Mouse (Mus musculus) monocyte, adult 2 months (primary cell): Measurements from ENCODE around the gene Dcaf8.

Experiments
- DNase-seq, 2 experiments: peaks; one replicate each; pipeline ENCODE4 v3.0.0; 2022; ENCODE audit warnings: low spot score in 2 of 2, low read depth in 1 of 2

The Dcaf8 gene

GRCm38 (mm10) chr1:172148279-172148954, 533 bp downstream of the Dcaf8 start:
- peak in 1 of 2 experiments; percentile 39 for DNase-seq

- DNase-seq = no peak
Observed at GRCm38 (mm10) chr1:172148955-172149815, 1.3 kb downstream of the Dcaf8 start.

DNA sequence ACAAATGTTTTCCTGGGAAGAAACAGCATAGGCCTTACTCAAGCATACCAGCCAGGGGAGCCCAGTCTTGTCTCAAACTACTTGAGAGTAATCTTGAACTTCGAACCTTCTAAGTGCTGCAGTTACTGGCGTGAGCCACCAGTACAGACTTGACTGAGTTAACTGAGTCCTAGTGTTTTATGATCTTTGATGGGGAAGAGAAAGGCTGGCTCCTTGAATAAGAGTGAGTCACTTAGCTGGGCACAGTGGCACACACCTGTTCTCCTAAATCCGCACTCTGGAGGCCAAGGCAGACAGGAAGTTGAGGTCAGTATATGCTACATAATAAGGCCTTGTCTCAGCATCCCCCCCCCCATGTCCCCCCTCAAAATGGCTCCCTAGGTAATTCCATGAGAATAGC, 6.7 kb downstream of the Dcaf8 start:
- no peak for DNase-seq

DNA sequence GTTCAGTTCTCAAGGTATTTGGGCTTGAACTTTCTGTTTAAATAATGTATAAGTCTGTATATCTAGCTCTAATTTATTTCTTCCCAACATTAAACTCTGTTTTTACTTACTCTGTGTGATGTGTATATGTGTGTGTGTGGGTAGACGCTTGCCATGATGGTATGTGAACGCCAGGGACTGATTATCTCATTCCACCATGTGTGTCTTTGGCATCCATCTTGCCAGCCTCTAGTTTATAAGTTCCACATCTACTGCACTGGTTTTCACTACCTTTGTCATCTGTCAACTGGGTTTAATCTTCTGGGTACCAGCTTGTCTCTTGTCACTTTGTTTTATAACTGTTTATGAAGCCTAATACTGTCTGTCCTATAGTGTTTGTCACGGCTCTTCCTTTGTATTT, 7.6 kb downstream of the Dcaf8 start:
- DNase-seq = no peak

DNA sequence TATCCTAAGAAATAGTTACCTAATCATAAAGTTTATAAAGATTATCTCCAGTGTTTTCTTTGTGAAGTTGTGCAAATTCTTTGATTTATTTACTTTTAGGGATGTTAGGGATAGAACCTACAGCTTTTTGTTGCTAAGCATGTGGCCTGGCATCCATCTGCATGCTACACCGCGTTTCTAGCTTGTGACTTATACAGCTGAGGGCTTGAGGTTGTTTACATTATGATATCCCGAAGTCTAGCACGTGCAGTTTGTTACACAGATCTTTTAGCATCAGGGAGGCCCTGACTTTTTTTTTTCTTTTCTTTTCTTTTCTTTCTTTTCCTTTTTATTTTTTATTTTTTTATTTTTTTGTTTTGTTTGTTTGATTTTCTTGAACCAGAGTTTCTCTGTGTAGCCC, 12.1 kb downstream of the Dcaf8 start:
- DNase-seq = no peak

DNA sequence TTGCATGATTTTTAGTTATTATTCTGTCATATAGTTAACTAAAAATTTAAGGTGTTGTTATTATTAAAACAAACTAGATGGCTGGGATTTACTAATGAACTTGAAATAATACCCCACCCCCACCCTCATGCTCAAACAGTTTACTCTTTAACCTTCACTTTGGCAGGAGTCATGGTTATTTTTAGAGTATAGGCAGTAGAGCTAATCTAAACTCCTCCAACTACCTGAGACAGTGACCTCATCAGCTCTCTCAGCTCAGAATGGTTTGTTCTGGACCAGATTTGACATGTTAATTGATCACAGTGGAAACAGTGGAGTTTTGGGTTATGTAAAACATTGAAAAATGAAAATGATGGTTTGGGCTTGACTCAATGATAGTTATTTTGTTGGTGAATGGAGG, 12.6 kb downstream of the Dcaf8 start:
- DNase-seq = no peak

DNA sequence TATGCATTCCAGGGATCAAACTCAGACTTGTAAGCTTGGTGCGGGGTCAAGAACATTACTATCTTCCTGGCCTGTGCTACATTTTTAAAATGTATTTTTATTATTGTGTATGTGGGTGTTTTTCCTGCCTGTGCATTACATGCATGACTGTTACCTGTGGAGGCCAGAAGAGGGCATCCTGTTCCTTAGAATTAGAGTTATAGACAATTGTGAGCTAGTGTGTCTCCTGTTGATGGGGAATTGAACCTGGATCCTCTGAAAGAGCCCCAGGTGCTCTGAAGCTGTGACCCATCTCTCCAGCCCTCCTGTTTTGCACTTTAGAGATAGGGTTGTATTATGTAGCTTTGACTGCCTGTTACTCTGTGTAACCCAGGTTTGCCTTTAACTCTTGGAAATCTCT, 14.1 kb downstream of the Dcaf8 start:
- no peak for DNase-seq

- no peak for DNase-seq
Observed at GRCm38 (mm10) chr1:172162959-172163358, 15.1 kb downstream of the Dcaf8 start.

DNA sequence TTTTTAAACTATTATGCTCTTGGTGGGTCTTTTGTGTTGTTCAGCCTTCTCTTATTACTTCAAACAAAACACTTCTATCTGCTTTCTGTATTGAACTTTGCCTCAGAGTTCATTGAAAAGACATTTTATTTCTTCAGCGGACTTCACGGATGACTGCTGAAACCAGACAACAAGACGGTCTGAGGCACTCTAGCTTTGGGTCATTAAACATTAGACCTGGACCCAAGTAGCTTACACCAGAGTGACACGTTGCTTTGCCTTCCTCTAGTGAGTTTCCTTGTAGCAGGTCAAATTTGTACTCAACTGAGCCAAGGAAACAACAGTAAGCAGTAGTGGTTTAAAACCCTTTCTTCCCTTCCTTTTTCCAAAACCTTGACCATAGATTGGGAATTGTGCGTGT, 20.0 kb downstream of the Dcaf8 start:
- DNase-seq = no peak

GRCm38 (mm10) chr1:172169809-172170208, 21.9 kb downstream of the Dcaf8 start:
- DNase-seq = no peak

- no peak for DNase-seq
Observed at GRCm38 (mm10) chr1:172172381-172172780, 24.5 kb downstream of the Dcaf8 start.

DNA sequence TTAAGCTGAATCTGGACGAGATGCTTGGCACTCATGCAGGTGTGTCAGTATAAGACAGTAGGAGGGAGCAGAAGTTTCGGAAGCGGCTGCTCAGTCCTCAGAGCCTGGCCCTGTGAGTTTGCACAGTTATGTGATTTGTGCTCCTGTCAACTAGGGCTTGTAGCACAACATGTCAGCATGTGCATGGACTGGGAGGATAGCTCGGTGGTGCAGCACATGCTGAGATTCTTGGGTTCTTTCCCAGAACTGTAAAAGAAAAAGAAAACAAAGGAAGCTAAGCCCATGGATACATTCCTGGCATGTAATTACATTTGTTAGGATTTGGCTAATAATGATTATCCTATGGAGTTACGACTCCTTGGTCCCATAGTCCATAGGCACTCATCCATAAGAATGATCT, 25.3 kb downstream of the Dcaf8 start:
- DNase-seq = no peak

DNA sequence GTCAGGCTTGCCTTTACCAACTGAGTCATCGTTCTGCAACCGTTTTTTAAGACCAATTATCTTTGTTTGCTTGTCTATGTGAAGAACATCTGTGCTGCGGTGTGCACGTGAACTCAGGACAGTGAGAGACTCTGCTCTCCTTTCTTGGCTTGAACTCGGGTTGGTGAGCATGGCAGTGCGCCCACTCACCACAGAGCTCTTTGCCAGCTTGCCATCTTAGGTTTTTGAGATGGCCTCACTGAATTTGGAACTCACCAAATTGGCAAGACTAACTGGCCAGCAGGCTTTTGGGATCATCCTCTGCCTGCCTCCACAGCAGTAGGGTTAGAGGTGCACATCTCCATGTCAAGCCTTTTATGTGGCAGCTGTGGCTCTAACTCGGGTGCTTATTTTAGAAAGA, 29.9 kb downstream of the Dcaf8 start:
- no peak for DNase-seq

- DNase-seq = no peak
Observed at GRCm38 (mm10) chr1:172179102-172179501, 31.2 kb downstream of the Dcaf8 start.

DNA sequence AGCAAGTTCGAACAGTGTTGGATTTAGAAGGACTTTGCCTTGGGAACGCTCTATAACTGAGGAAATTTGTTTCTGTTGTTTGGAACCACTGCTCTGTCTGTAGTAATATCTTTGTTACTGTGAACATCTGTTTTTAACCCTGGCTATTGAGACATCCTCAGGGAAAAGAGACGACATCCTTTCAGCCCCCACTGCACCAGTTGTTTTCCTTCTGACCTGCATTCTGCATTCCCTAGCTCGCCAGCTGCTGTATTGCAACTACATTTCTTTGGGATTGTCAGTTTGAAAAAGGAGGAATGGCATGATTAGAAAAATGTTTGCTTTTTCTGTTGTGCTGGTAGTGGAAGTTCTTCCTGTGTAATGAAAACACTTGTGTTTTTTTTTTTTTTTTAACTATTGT, 33.0 kb downstream of the Dcaf8 start:
- no peak for DNase-seq

- no peak for DNase-seq
Observed at GRCm38 (mm10) chr1:172181777-172182176, 33.9 kb downstream of the Dcaf8 start.

- DNase-seq = no peak
Observed at GRCm38 (mm10) chr1:172183056-172183455, 35.2 kb downstream of the Dcaf8 start.

DNA sequence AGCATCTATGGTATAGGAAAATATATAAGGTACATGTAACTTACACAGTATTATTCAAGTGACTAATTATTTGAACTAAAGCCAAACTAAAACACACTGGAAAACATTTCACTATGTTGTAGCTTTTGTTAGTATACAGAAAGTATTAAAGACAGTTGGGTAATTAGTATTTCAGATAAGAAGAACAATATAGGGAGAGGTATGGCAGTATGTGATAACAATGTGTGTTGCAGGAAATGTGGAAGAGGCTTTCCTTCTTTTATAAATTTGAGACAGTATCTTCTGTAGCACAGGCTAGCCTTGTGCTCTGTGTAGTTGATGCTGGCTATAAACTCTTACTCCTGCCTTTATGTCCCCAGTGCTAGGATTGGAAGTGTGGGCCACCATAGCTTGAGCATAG, 36.0 kb downstream of the Dcaf8 start:
- no peak for DNase-seq

DNA sequence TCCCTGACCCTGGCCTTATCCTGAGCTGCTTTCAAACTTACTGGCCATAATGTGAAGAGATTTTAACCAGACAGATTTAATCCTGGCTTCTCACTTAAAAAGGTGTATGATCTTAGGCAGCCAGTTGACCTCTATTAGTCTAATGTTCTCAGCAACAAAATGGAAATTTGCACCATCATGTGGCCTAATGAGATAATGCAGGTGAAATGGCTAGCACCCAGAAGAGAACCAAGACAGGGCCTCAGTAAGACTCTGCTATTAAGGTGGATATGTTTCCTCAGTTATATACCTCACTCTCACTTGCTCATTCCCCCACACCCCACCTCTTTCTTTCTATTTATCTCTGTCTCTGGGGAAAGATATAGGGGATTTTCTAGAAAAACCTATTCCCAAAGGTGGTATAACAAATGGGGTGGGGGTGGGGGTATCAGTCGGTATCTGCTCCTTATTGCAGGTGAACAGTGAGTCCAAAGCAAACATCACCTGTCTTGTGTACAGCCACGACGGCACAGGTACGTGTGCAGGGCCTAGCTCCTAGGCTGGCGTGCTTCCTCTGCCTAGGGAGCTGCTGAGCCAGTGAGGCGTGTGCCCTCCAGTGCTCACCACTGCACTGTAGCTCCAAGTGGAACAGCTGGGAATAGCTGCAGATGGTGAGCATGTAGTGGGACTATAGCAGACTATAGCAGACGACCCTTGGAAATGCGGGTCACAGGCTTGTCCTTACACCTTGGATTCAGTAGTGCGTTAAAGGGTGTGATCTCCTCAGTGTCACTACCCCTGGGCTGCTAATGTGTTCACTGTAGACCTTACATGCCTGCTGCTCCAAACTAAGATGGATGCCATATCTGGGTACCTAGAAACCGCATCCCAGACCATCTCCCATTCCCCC, 38.8 kb downstream of the Dcaf8 start:
- DNase-seq = no peak

GRCm38 (mm10) chr1:172188891-172189290, 41.0 kb downstream of the Dcaf8 start:
- DNase-seq = no peak

DNA sequence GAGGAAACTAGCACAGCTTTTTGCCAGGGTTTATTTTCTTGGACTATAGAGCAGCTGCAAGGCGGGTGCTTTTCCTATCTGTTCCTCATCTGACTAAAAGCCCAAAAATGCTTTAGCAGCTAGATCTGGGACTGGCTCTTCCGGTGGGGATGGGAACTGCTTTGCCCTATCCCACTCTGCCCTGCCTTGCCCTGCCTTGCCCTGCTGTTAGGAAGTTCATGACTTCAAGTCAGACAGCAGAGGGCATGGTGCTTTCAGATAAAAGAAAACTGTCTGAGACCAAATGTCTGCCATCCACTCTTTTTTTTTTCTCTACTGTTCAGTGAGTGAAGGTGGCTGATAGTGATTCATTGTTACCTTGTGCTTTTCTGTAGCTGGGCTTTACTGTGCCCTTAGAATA, 43.7 kb downstream of the Dcaf8 start:
- no peak for DNase-seq

DNA sequence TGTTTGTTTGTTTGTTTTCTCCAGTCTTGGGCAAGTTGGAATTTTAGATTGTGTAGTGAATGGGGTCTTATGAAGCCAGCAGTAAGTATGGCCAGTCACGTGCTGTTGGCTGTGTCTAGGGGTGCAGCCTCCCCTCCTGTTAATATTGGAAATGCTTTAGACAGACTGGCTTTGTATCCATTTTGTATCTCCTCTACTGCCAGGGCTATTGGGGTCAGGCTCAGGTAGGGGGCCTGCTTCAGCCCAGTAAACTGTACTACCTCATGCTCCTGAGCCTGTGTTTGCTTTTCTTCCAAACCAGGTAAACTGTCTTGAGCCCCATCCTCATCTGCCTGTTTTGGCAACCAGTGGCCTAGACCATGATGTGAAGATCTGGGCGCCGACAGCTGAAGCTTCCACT, 44.3 kb downstream of the Dcaf8 start:
- no peak for DNase-seq
